Mouse (Mus musculus) right cerebral cortex, adult 18-20 months (tissue): ENCODE measurements around the gene Hivep2.

Experiments used
- DNase-seq: peaks from one replicate; pipeline ENCODE4 v3.0.0; 2022; ENCODE audit warnings: mixed read lengths

Hivep2 gene

GRCm38 (mm10) chr10:13965974-13966829, at the start of gene Hivep2:
Gene Hivep2, plus strand, starts transcription at chr10:13966075.
- DNase-seq = peak; percentile 51

- DNase-seq = peak; percentile 12
Measured at GRCm38 (mm10) chr10:13916645-13917342, 49.1 kb upstream of the Hivep2 start.

GRCm38 (mm10) chr10:13921641-13922385, 44.1 kb upstream of the Hivep2 start:
- DNase-seq = no peak

- no peak for DNase-seq
Measured at GRCm38 (mm10) chr10:13929306-13929705, 36.6 kb upstream of the Hivep2 start.

- no peak for DNase-seq
Measured at GRCm38 (mm10) chr10:13932147-13932546, 33.7 kb upstream of the Hivep2 start.

GRCm38 (mm10) chr10:13933320-13933719, 32.6 kb upstream of the Hivep2 start:
- no peak for DNase-seq

- peak; percentile 21 for DNase-seq
Measured at GRCm38 (mm10) chr10:13935646-13936045, 30.2 kb upstream of the Hivep2 start.

- no peak for DNase-seq
Measured at GRCm38 (mm10) chr10:13941406-13941805, 24.5 kb upstream of the Hivep2 start.

GRCm38 (mm10) chr10:13943706-13944105, 22.2 kb upstream of the Hivep2 start:
- no peak for DNase-seq

- no peak for DNase-seq
Measured at GRCm38 (mm10) chr10:13946498-13946897, 19.4 kb upstream of the Hivep2 start.

- no peak for DNase-seq
Measured at GRCm38 (mm10) chr10:13962965-13963364, 2.9 kb upstream of the Hivep2 start.

GRCm38 (mm10) chr10:13963908-13964500, 1.9 kb upstream of the Hivep2 start:
- DNase-seq = no peak

- peak; percentile 80 for DNase-seq
Measured at GRCm38 (mm10) chr10:13964501-13965281, 1.2 kb upstream of the Hivep2 start.

- DNase-seq = peak; percentile 91
Measured at GRCm38 (mm10) chr10:13965316-13965973, 430 bp upstream of the Hivep2 start.

GRCm38 (mm10) chr10:13966830-13967450, 1.1 kb downstream of the Hivep2 start:
- peak; percentile 80 for DNase-seq

GRCm38 (mm10) chr10:13967451-13968233, 1.8 kb downstream of the Hivep2 start:
- DNase-seq = peak; percentile 85

GRCm38 (mm10) chr10:13968234-13968555, 2.3 kb downstream of the Hivep2 start:
- DNase-seq = no peak

GRCm38 (mm10) chr10:13968989-13969388, 3.1 kb downstream of the Hivep2 start:
- DNase-seq = peak; percentile 20

- DNase-seq = no peak
Measured at GRCm38 (mm10) chr10:13970321-13970720, 4.4 kb downstream of the Hivep2 start.

- DNase-seq = no peak
Measured at GRCm38 (mm10) chr10:13971268-13971667, 5.4 kb downstream of the Hivep2 start.
